ENCODE assay signal across 8 mouse cellular contexts in genomic region chr4:132352739-132353138, GRCm38 (mm10). TPM values are rescaled to one million over a fixed set of nuclear protein-coding genes. Genes with fewer than 3 reads are reported as not detected.
DNase-seq lines count a peak whose midpoint lies in the region; ATAC-seq and TF ChIP-seq lines count a peak whose summit lies in the region.

No protein-coding gene starts in this region.

- ATAC-seq in forebrain, embryonic 11.5 days (replicated peaks; ENCODE audit: low FRiP score): no peak
- no peak for ATAC-seq in intestine, embryonic 14.5 days (replicated peaks; ENCODE audit: low FRiP score, low TSS enrichment, low read depth)
- ATAC-seq in lung, embryonic 15.5 days (ENCODE audit: borderline replicate concordance, extremely low read depth, low FRiP score, low TSS enrichment): no peak
- ATAC-seq in stomach, embryonic 16.5 days (ENCODE audit: insufficient read depth, low FRiP score): no peak

- H3K9ac ChIP-seq in forebrain, embryonic 11.5 days (ENCODE audit: low read length): peak overlapping the region; percentile 88
- H3K9ac ChIP-seq in intestine, embryonic 14.5 days (ENCODE audit: low read length): peak overlapping the region; percentile 87
- peak overlapping the region; percentile 94 for H3K9ac ChIP-seq in lung, embryonic 15.5 days
- peak overlapping the region; percentile 94 for H3K9ac ChIP-seq in stomach, embryonic 16.5 days (ENCODE audit: low read length)

- peaks cover 43% of the 10 kb centered on the region for H3K36me3 ChIP-seq in E14TG2a.4 (ENCODE audit: insufficient read depth, low read length)
- peaks cover 7% of the 10 kb centered on the region for H3K36me3 ChIP-seq in forebrain, embryonic 11.5 days (ENCODE audit: control insufficient read depth, insufficient read depth, low read length)
- peaks cover 24% of the 10 kb centered on the region for H3K36me3 ChIP-seq in intestine, embryonic 14.5 days (ENCODE audit: control insufficient read depth, insufficient read depth, low read length)
- H3K36me3 ChIP-seq in lung, embryonic 15.5 days: peaks cover 33% of the 10 kb centered on the region
- peaks cover 9% of the 10 kb centered on the region for H3K36me3 ChIP-seq in stomach, embryonic 16.5 days (ENCODE audit: control insufficient read depth, insufficient read depth, low read length)

- intact Hi-C loops in left cerebral cortex, postnatal 25 days (cut with DNase I): loop anchor here (5.0 kb wide), 2 partner anchors 60 to 160 kb away; partner anchors contain the start of gene Sesn2

- H3K4me2 ChIP-seq in forebrain, embryonic 11.5 days (ENCODE audit: low read depth, low read length, severe bottlenecking): peak overlapping the region; percentile 79
- peak overlapping the region; percentile 77 for H3K4me2 ChIP-seq in intestine, embryonic 14.5 days (ENCODE audit: low read length)
- H3K4me2 ChIP-seq in lung, embryonic 15.5 days: peak overlapping the region; percentile 66
- H3K4me2 ChIP-seq in stomach, embryonic 16.5 days (ENCODE audit: low read depth, low read length): peak overlapping the region; percentile 72

- DNase-seq in cerebellum, postnatal 14 days: peak; percentile 26 to 30
- no peak for DNase-seq in cerebellum, adult 9-10 months
- no peak for DNase-seq in forebrain, embryonic 11.5 days (ENCODE audit: low spot score)
- DNase-seq in intestine, embryonic 14.5 days (ENCODE audit: low spot score): peak; percentile 66
- DNase-seq in left cerebral cortex, postnatal 25 days (ENCODE audit: low spot score in 2 of 2): no peak

- peak overlapping the region; percentile 90; the same call in 1 of the 2 replicates for H3K27ac ChIP-seq in forebrain, embryonic 11.5 days (ENCODE audit: low read depth, low read length)
- H3K27ac ChIP-seq in intestine, embryonic 14.5 days (ENCODE audit: low read depth): peak overlapping the region; percentile 84
- peak overlapping the region; percentile 97 for H3K27ac ChIP-seq in lung, embryonic 15.5 days
- H3K27ac ChIP-seq in stomach, embryonic 16.5 days (ENCODE audit: low read length): peak overlapping the region; percentile 98

- peaks cover 55% of the 10 kb centered on the region for H3K4me1 ChIP-seq in E14TG2a.4 (replicated peaks; ENCODE audit: low read depth, low read length)
- H3K4me1 ChIP-seq in forebrain, embryonic 11.5 days (replicated peaks; ENCODE audit: control insufficient read depth, insufficient read depth, low read length): no peaks in the 10 kb centered on the region; the same call in 1 of the 2 replicates
- H3K4me1 ChIP-seq in intestine, embryonic 14.5 days (replicated peaks; ENCODE audit: control insufficient read depth, insufficient read depth, low read length): peaks cover 8% of the 10 kb centered on the region; the same call in 1 of the 2 replicates
- H3K4me1 ChIP-seq in lung, embryonic 15.5 days: peaks cover 15% of the 10 kb centered on the region
- H3K4me1 ChIP-seq in stomach, embryonic 16.5 days (ENCODE audit: control insufficient read depth, insufficient read depth, low read length): peaks cover 10% of the 10 kb centered on the region; the same call in 1 of the 2 replicates

- peak overlapping the region; percentile 99 for H3K4me3 ChIP-seq in E14TG2a.4 (replicated peaks; ENCODE audit: low read length)
- H3K4me3 ChIP-seq in forebrain, embryonic 11.5 days (ENCODE audit: low read depth, low read length): peak overlapping the region; percentile 76
- peak overlapping the region; percentile 74 for H3K4me3 ChIP-seq in intestine, embryonic 14.5 days (ENCODE audit: low read depth, low read length)
- peak overlapping the region; percentile 93 for H3K4me3 ChIP-seq in lung, embryonic 15.5 days
- peak overlapping the region; percentile 88 for H3K4me3 ChIP-seq in stomach, embryonic 16.5 days (replicated peaks; ENCODE audit: low read length)

- no peaks in the 10 kb centered on the region for H3K27me3 ChIP-seq in E14TG2a.4 (ENCODE audit: insufficient read depth, low read length)
- H3K27me3 ChIP-seq in forebrain, embryonic 11.5 days (ENCODE audit: control insufficient read depth, insufficient read depth, low read length): no peaks in the 10 kb centered on the region
- no peaks in the 10 kb centered on the region for H3K27me3 ChIP-seq in intestine, embryonic 14.5 days (replicated peaks; ENCODE audit: control insufficient read depth, insufficient read depth, low read length)
- H3K27me3 ChIP-seq in lung, embryonic 15.5 days: no peaks in the 10 kb centered on the region
- H3K27me3 ChIP-seq in stomach, embryonic 16.5 days (ENCODE audit: control insufficient read depth, insufficient read depth, low read length): no peaks in the 10 kb centered on the region

- under 1% methylated on average over 14 of the region's 14 CpGs for WGBS in forebrain, embryonic 11.5 days
- WGBS in intestine, embryonic 14.5 days: 0% methylated on average over 14 of the region's 14 CpGs
- WGBS in lung, embryonic 15.5 days: under 1% methylated on average over 14 of the region's 14 CpGs
- under 1% methylated on average over 14 of the region's 14 CpGs for whole genome bisulfite sequencing in stomach, embryonic 16.5 days

- TF ChIP-seq CTCF in E14TG2a.4 (conservative IDR thresholded peaks at IDR 0.05; ENCODE audit: low read length): no peak

- H3K9me3 ChIP-seq in E14TG2a.4 (ENCODE audit: low read length): no peaks in the 10 kb centered on the region
- H3K9me3 ChIP-seq in forebrain, embryonic 11.5 days (ENCODE audit: control insufficient read depth, low read length): no peaks in the 10 kb centered on the region
- no peaks in the 10 kb centered on the region for H3K9me3 ChIP-seq in intestine, embryonic 14.5 days (ENCODE audit: control insufficient read depth, low read length)
- H3K9me3 ChIP-seq in lung, embryonic 15.5 days: no peaks in the 10 kb centered on the region
- no peaks in the 10 kb centered on the region for H3K9me3 ChIP-seq in stomach, embryonic 16.5 days (replicated peaks; ENCODE audit: control insufficient read depth, low read length)

RNA-seq across cellular contexts. Expression of gene Rcc1, which starts 0.7 kb away (rescaled TPM):
- 93.2 and 103 TPM in 2 replicates for polyA plus RNA-seq in forebrain, embryonic 11.5 days (2014; fragmentation: Nextera tagmentation; extraction: Ambion mirVana)
- polyA plus RNA-seq in intestine, embryonic 14.5 days (2014; fragmentation: Nextera tagmentation; extraction: Ambion mirVana): 65.7 and 66.6 TPM in 2 replicates
- polyA plus RNA-seq in lung, embryonic 15.5 days (2015; fragmentation: Nextera tagmentation; extraction: Ambion mirVana): 89.2 and 92.6 TPM in 2 replicates
- 62.6 and 64.0 TPM in 2 replicates for polyA plus RNA-seq in stomach, embryonic 16.5 days (2015; fragmentation: Nextera tagmentation; extraction: Ambion mirVana)
- total RNA-seq in left cerebral cortex, postnatal 25 days (2021): 10 to 100 TPM; 12.8 to 14.8 TPM

RNA-seq across cellular contexts. Expression of gene Trnau1ap, which starts 23.4 kb away (rescaled TPM):
- polyA plus RNA-seq in forebrain, embryonic 11.5 days (2014; fragmentation: Nextera tagmentation; extraction: Ambion mirVana): 88.9 and 89.5 TPM in 2 replicates
- 72.8 and 75.4 TPM in 2 replicates for polyA plus RNA-seq in intestine, embryonic 14.5 days (2014; fragmentation: Nextera tagmentation; extraction: Ambion mirVana)
- polyA plus RNA-seq in lung, embryonic 15.5 days (2015; fragmentation: Nextera tagmentation; extraction: Ambion mirVana): 67.2 and 75.0 TPM in 2 replicates
- polyA plus RNA-seq in stomach, embryonic 16.5 days (2015; fragmentation: Nextera tagmentation; extraction: Ambion mirVana): 56.8 and 62.6 TPM in 2 replicates
- total RNA-seq in left cerebral cortex, postnatal 25 days (2021): 10 to 100 TPM; 18.0 to 22.2 TPM

RNA-seq across cellular contexts. Expression of gene Rab42, which starts 49.6 kb away (rescaled TPM):
- polyA plus RNA-seq in forebrain, embryonic 11.5 days (2014; fragmentation: Nextera tagmentation; extraction: Ambion mirVana): 1.1 and 1.2 TPM in 2 replicates
- polyA plus RNA-seq in intestine, embryonic 14.5 days (2014; fragmentation: Nextera tagmentation; extraction: Ambion mirVana): 1.6 and 1.7 TPM in 2 replicates
- polyA plus RNA-seq in lung, embryonic 15.5 days (2015; fragmentation: Nextera tagmentation; extraction: Ambion mirVana): 1.4 and 2.5 TPM in 2 replicates
- 1.5 and 2.2 TPM in 2 replicates for polyA plus RNA-seq in stomach, embryonic 16.5 days (2015; fragmentation: Nextera tagmentation; extraction: Ambion mirVana)
- total RNA-seq in left cerebral cortex, postnatal 25 days (2021): 1 to 10 TPM; 1.2 to 1.5 TPM

Comparison
In these comparisons a context has a peak if more than half of its experiments do, and no peak if none do; other contexts are left out.
1. DNase-seq: peak in cerebellum, postnatal 14 days (2 of 2) and intestine, embryonic 14.5 days (single experiment); none in cerebellum, adult 9-10 months (single experiment), forebrain, embryonic 11.5 days (single experiment) and left cerebral cortex, postnatal 25 days (0 of 2).
2. Peak in every context shown above with its lines, with median percentiles within 50 percentile points of each other: H3K4me3 ChIP-seq, H3K27ac ChIP-seq, H3K4me2 ChIP-seq and H3K9ac ChIP-seq.